Mouse (Mus musculus) midbrain, embryonic 16.5 days (tissue): ENCODE data around the gene Eif2ak4. TPM values are rescaled to one million over a fixed set of nuclear protein-coding genes. Genes with fewer than 3 reads are reported as not detected.

ENCODE experiments used
- ATAC-seq: fragments of 200-750 bp; cut with Nextera tagmentation; 2 replicates; pipeline ENCODE4 v1.8.0; 2017; ENCODE audit warnings: moderate TSS enrichment
- H3K27ac ChIP-seq: fragments of 300-500 bp; sonication (generic); 2 replicates; pipeline ENCODE4 v1.5.1; 2014; ENCODE audit warnings: mild to moderate bottlenecking, low read length, mixed read lengths
- H3K27me3 ChIP-seq: fragments of 300-500 bp; sonication (generic); 2 replicates; pipeline ENCODE4 v1.6.1; 2014; ENCODE audit warnings: low read depth, low read length, mixed read lengths; ENCODE audit not compliant: control insufficient read depth, insufficient read depth
- H3K36me3 ChIP-seq: fragments of 300-500 bp; sonication (generic); 2 replicates; pipeline ENCODE4 v1.6.1; 2014; ENCODE audit warnings: mild to moderate bottlenecking, low read length, moderate library complexity, mixed read lengths; ENCODE audit not compliant: control insufficient read depth, insufficient read depth
- H3K4me1 ChIP-seq: fragments of 300-500 bp; sonication (generic); 2 replicates; pipeline ENCODE4 v1.6.1; 2014; ENCODE audit warnings: mild to moderate bottlenecking, low read length, mixed read lengths; ENCODE audit not compliant: control insufficient read depth, insufficient read depth
- H3K4me2 ChIP-seq: fragments of 300-500 bp; sonication (generic); 2 replicates; pipeline ENCODE4 v1.6.1; 2014; ENCODE audit warnings: mild to moderate bottlenecking, low read length, mixed read lengths
- H3K4me3 ChIP-seq: fragments of 300-500 bp; sonication (generic); 2 replicates; pipeline ENCODE4 v1.5.1; 2014; ENCODE audit warnings: low read depth, mild to moderate bottlenecking, low read length, moderate library complexity, mixed read lengths
- H3K9ac ChIP-seq: fragments of 300-500 bp; sonication (generic); 2 replicates; pipeline ENCODE4 v1.6.1; 2014; ENCODE audit warnings: low read depth, low read length, mixed read lengths
- H3K9me3 ChIP-seq: fragments of 300-500 bp; sonication (generic); replicated peaks from 2 replicates; pipeline ENCODE4 v1.6.1; 2014; ENCODE audit warnings: mild to moderate bottlenecking, low read length, mixed read lengths; ENCODE audit not compliant: control insufficient read depth, poor library complexity, severe bottlenecking
- WGBS: fragments of 180-500 bp; shearing (Covaris S2); extraction: QIAGEN DNeasy Blood & Tissue Kit; methylation state at CpG from one replicate; pipeline ENCODE4 v1.1.7; 2014; 5-methylcytosine and 5-hydroxymethylcytosine counted together
- polyA plus RNA-seq: library from polyadenylated mRNA; unstranded; fragments of >200 nt; fragmentation: Nextera tagmentation; extraction: Ambion mirVana; gene quantifications from 2 replicates; pipeline ENCODE4 v1.2.1, GENCODE M21; 2015

The Eif2ak4 gene
- polyA plus RNA-seq, 1 experiment from 2014 or later, result 9.3 TPM

- H3K9me3 ChIP-seq, result no peaks in the 10 kb centered on the region
- H3K4me1 ChIP-seq, result no peaks in the 10 kb centered on the region
- no peak for ATAC-seq
- H3K27ac ChIP-seq, result no peak overlapping the region
- H3K4me3 ChIP-seq, result no peak overlapping the region
- no peaks in the 10 kb centered on the region for H3K36me3 ChIP-seq
- H3K27me3 ChIP-seq, result no peaks in the 10 kb centered on the region
- WGBS, result 14% methylated on average over 12 of the region's 12 CpGs
- no peak overlapping the region for H3K9ac ChIP-seq
- no peak overlapping the region for H3K4me2 ChIP-seq
Measured at GRCm38 (mm10) chr2:118486933-118487332, 98.5 kb downstream of the Eif2ak4 start.

DNA sequence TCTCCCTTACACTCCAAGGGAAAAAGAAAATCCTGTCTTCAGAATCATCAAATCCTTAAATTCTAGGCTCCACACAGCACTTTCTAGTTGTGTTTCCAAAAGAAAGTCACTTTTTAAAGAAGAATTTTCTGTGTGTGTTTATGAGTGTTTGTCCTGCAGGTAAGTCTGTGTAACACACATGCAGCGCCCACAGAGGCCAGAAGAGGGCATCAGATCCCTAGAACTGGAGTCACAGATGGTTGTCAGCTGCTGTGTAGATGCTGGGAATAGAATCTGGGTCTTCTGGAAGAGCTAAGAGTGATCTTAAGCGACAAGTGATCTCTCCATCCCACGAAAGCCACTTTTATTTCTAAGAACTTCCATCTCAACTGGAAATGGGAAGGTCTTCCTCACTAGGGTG is 99.4 kb downstream of the Eif2ak4 start:
- no peak overlapping the region for H3K9ac ChIP-seq
- H3K27ac ChIP-seq, result no peak overlapping the region
- no peaks in the 10 kb centered on the region for H3K27me3 ChIP-seq
- WGBS, result 72% methylated on average over 3 of the region's 3 CpGs
- no peak for ATAC-seq
- H3K4me3 ChIP-seq, result no peak overlapping the region
- H3K36me3 ChIP-seq, result no peaks in the 10 kb centered on the region
- H3K4me2 ChIP-seq, result no peak overlapping the region
- no peaks in the 10 kb centered on the region for H3K9me3 ChIP-seq
- H3K4me1 ChIP-seq, result no peaks in the 10 kb centered on the region

- Histone ChIP-seq H3K9ac (no peak overlapping the region), H3K36me3 (no peaks in the 10 kb centered on the region), H3K9me3 (no peaks in the 10 kb centered on the region), H3K27ac (no peak overlapping the region), H3K27me3 (no peaks in the 10 kb centered on the region), H3K4me1 (no peaks in the 10 kb centered on the region), H3K4me2 (no peak overlapping the region), H3K4me3 (no peak overlapping the region)
- no peak for ATAC-seq
- 54% methylated on average over 12 of the region's 12 CpGs for WGBS
Measured at GRCm38 (mm10) chr2:118490241-118491091, 102.0 kb downstream of the Eif2ak4 start.

- Histone ChIP-seq H3K4me2 (no peak overlapping the region), H3K9ac (no peak overlapping the region), H3K9me3 (no peaks in the 10 kb centered on the region), H3K27ac (no peak overlapping the region), H3K4me3 (no peak overlapping the region), H3K4me1 (no peaks in the 10 kb centered on the region), H3K36me3 (no peaks in the 10 kb centered on the region), H3K27me3 (no peaks in the 10 kb centered on the region)
- 68% methylated on average over 5 of the region's 5 CpGs for WGBS
- ATAC-seq, result no peak
Measured at GRCm38 (mm10) chr2:118491281-118491731, 102.9 kb downstream of the Eif2ak4 start.

- no peaks in the 10 kb centered on the region for H3K9me3 ChIP-seq
- no peaks in the 10 kb centered on the region for H3K4me1 ChIP-seq
- no peak for ATAC-seq
- no peak overlapping the region for H3K27ac ChIP-seq
- H3K4me3 ChIP-seq, result no peak overlapping the region
- no peak overlapping the region for H3K9ac ChIP-seq
- WGBS, result 81% methylated on average over 4 of the region's 4 CpGs
- H3K4me2 ChIP-seq, result no peak overlapping the region
- no peaks in the 10 kb centered on the region for H3K36me3 ChIP-seq
- H3K27me3 ChIP-seq, result no peaks in the 10 kb centered on the region
Measured at GRCm38 (mm10) chr2:118491741-118492395, 103.5 kb downstream of the Eif2ak4 start.

- H3K9ac ChIP-seq, result no peak overlapping the region
- WGBS, result 85% methylated on average over 9 of the region's 9 CpGs
- no peak overlapping the region for H3K4me3 ChIP-seq
- H3K4me2 ChIP-seq, result no peak overlapping the region
- no peaks in the 10 kb centered on the region for H3K27me3 ChIP-seq
- H3K4me1 ChIP-seq, result no peaks in the 10 kb centered on the region; the same call in 1 of the 2 replicates
- no peaks in the 10 kb centered on the region for H3K9me3 ChIP-seq
- ATAC-seq, result no peak
- no peaks in the 10 kb centered on the region for H3K36me3 ChIP-seq
- H3K27ac ChIP-seq, result no peak overlapping the region
Measured at GRCm38 (mm10) chr2:118495024-118495423, 106.6 kb downstream of the Eif2ak4 start.

GRCm38 (mm10) chr2:118497890-118498289 is 109.5 kb downstream of the Eif2ak4 start:
- no peaks in the 10 kb centered on the region for H3K27me3 ChIP-seq
- ATAC-seq, result no peak
- no peak overlapping the region for H3K9ac ChIP-seq
- no peaks in the 10 kb centered on the region for H3K9me3 ChIP-seq
- H3K4me1 ChIP-seq, result no peaks in the 10 kb centered on the region; the same call in 1 of the 2 replicates
- no peak overlapping the region for H3K4me2 ChIP-seq
- H3K4me3 ChIP-seq, result no peak overlapping the region
- no peaks in the 10 kb centered on the region for H3K36me3 ChIP-seq
- WGBS, result 89% methylated on average over 5 of the region's 5 CpGs
- H3K27ac ChIP-seq, result no peak overlapping the region

DNA sequence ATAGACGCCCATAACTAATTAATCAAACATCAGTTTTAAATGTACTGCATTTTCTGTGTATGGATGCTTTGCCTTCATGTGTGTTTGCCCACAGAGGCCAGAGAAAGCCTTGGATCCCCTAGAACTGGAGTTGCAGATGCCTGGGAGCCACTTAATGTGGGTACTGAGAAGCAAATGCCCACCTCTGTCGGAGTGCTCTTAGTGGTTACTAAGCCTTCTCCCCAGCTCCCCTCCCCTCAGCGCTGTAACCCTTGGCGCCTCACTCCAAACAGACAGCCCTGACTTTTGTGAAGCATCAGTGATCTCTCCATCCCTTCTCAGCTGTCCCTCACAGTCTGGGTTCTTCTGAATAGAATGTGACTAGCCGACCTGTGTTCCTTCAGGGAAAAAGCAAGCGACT is 110.1 kb downstream of the Eif2ak4 start:
- Histone ChIP-seq H3K9ac (no peak overlapping the region), H3K27ac (no peak overlapping the region)
- 80% methylated on average over 6 of the region's 6 CpGs for WGBS

More for the DNA sequence above, 110.1 kb downstream of the Eif2ak4 start:
- no peaks in the 10 kb centered on the region for H3K36me3 ChIP-seq
- H3K4me3 ChIP-seq, result no peak overlapping the region
- no peak for ATAC-seq
- H3K9me3 ChIP-seq, result no peaks in the 10 kb centered on the region
- H3K4me2 ChIP-seq, result no peak overlapping the region
- no peaks in the 10 kb centered on the region; the same call in 1 of the 2 replicates for H3K4me1 ChIP-seq
- H3K27me3 ChIP-seq, result no peaks in the 10 kb centered on the region
